Mouse (Mus musculus): ENCODE results near the gene Endou. TPM values are rescaled to one million over a fixed set of nuclear protein-coding genes. Genes with fewer than 3 reads are reported as not detected.
A peak's percentile ranks its signal among the peaks of the same experiment; 100 is the strongest.

Gene Endou
- polyA plus RNA-seq, 1 experiment from 2014 or later = 0.31 TPM

GRCm38 (mm10) chr15:97766594-97767279, 35.6 kb upstream of the Endou start:
- Histone ChIP-seq H3K4me2 (replicated peaks) (peak overlapping the region; percentile 81), H3K36me3 (no peaks in the 10 kb centered on the region), H3K9me3 (no peaks in the 10 kb centered on the region), H3K9ac (replicated peaks) (peak overlapping the region; percentile 53), H3K27ac (no peak overlapping the region; the same call in 1 of the 2 replicates), H3K4me3 (replicated peaks) (peak overlapping the region; percentile 45), H3K27me3 (peaks cover 78% of the 10 kb centered on the region), H3K4me1 (replicated peaks) (peaks cover 35% of the 10 kb centered on the region)
- WGBS = 3% methylated on average over 23 of the region's 23 CpGs
- 0 out of 2 replicates have a peak, but pooled peaks have one; percentile 7 for ATAC-seq

GRCm38 (mm10) chr15:97766194-97766593, 35.1 kb upstream of the Endou start:
- Histone ChIP-seq H3K4me1 (replicated peaks) (peaks cover 35% of the 10 kb centered on the region), H3K27ac (no peak overlapping the region; the same call in 1 of the 2 replicates), H3K36me3 (no peaks in the 10 kb centered on the region), H3K9me3 (no peaks in the 10 kb centered on the region), H3K4me2 (replicated peaks) (peak overlapping the region; percentile 81), H3K4me3 (replicated peaks) (peak overlapping the region; percentile 45), H3K9ac (replicated peaks) (peak overlapping the region; percentile 53), H3K27me3 (peaks cover 77% of the 10 kb centered on the region)
- 5% methylated on average over 8 of the region's 8 CpGs for WGBS
- peak; percentile 38 for ATAC-seq

GRCm38 (mm10) chr15:97765090-97765794, 34.1 kb upstream of the Endou start:
- Histone ChIP-seq H3K27ac (no peak overlapping the region), H3K9ac (replicated peaks) (no peak overlapping the region), H3K4me1 (replicated peaks) (peaks cover 35% of the 10 kb centered on the region), H3K27me3 (peaks cover 74% of the 10 kb centered on the region), H3K4me3 (replicated peaks) (no peak overlapping the region), H3K4me2 (replicated peaks) (peak overlapping the region; percentile 81), H3K9me3 (no peaks in the 10 kb centered on the region), H3K36me3 (no peaks in the 10 kb centered on the region)
- 33% methylated on average over 13 of the region's 13 CpGs for WGBS
- ATAC-seq = no peak

GRCm38 (mm10) chr15:97764532-97764931, 33.4 kb upstream of the Endou start:
- no peak overlapping the region for H3K9ac ChIP-seq (replicated peaks)
- no peak for ATAC-seq
- H3K4me1 ChIP-seq (replicated peaks) = peaks cover 35% of the 10 kb centered on the region
- H3K4me3 ChIP-seq (replicated peaks) = no peak overlapping the region
- no peaks in the 10 kb centered on the region for H3K9me3 ChIP-seq
- no peaks in the 10 kb centered on the region for H3K36me3 ChIP-seq
- peaks cover 72% of the 10 kb centered on the region for H3K27me3 ChIP-seq
- no peak overlapping the region for H3K27ac ChIP-seq
- H3K4me2 ChIP-seq (replicated peaks) = no peak overlapping the region
- 81% methylated on average over 2 of the region's 2 CpGs for WGBS

- WGBS = 67% methylated on average over 9 of the region's 9 CpGs
- Histone ChIP-seq H3K4me3 (replicated peaks) (no peak overlapping the region), H3K27me3 (peaks cover 61% of the 10 kb centered on the region), H3K36me3 (no peaks in the 10 kb centered on the region), H3K4me1 (replicated peaks) (peaks cover 32% of the 10 kb centered on the region), H3K27ac (no peak overlapping the region), H3K4me2 (replicated peaks) (no peak overlapping the region), H3K9me3 (no peaks in the 10 kb centered on the region), H3K9ac (replicated peaks) (no peak overlapping the region)
- no peak for ATAC-seq
Observed at GRCm38 (mm10) chr15:97763256-97764049, 32.3 kb upstream of the Endou start.

GRCm38 (mm10) chr15:97762733-97763132, 31.6 kb upstream of the Endou start:
- Histone ChIP-seq H3K27me3 (peaks cover 54% of the 10 kb centered on the region), H3K36me3 (no peaks in the 10 kb centered on the region), H3K9ac (replicated peaks) (no peak overlapping the region), H3K4me1 (replicated peaks) (peaks cover 25% of the 10 kb centered on the region), H3K4me3 (replicated peaks) (no peak overlapping the region), H3K4me2 (replicated peaks) (no peak overlapping the region), H3K9me3 (no peaks in the 10 kb centered on the region), H3K27ac (no peak overlapping the region)
- ATAC-seq = no peak
- 81% methylated on average over 9 of the region's 9 CpGs for WGBS

GRCm38 (mm10) chr15:97761438-97761837, 30.3 kb upstream of the Endou start:
- H3K9me3 ChIP-seq = no peaks in the 10 kb centered on the region
- H3K36me3 ChIP-seq = no peaks in the 10 kb centered on the region
- H3K4me1 ChIP-seq (replicated peaks) = peaks cover 12% of the 10 kb centered on the region
- H3K4me2 ChIP-seq (replicated peaks) = no peak overlapping the region
- no peak overlapping the region for H3K9ac ChIP-seq (replicated peaks)
- no peak overlapping the region for H3K27ac ChIP-seq
- peaks cover 41% of the 10 kb centered on the region for H3K27me3 ChIP-seq
- ATAC-seq = no peak
- WGBS = 43% methylated on average over 13 of the region's 13 CpGs
- H3K4me3 ChIP-seq (replicated peaks) = no peak overlapping the region

- H3K27ac ChIP-seq = no peak overlapping the region
- peaks cover 39% of the 10 kb centered on the region for H3K27me3 ChIP-seq
- no peak for ATAC-seq
- no peak overlapping the region for H3K4me2 ChIP-seq (replicated peaks)
- no peak overlapping the region for H3K9ac ChIP-seq (replicated peaks)
- H3K4me3 ChIP-seq (replicated peaks) = no peak overlapping the region
- no peaks in the 10 kb centered on the region for H3K36me3 ChIP-seq
- H3K9me3 ChIP-seq = no peaks in the 10 kb centered on the region
- 75% methylated on average over 5 of the region's 5 CpGs for WGBS
- H3K4me1 ChIP-seq (replicated peaks) = peaks cover 7% of the 10 kb centered on the region
Observed at GRCm38 (mm10) chr15:97760952-97761351, 29.8 kb upstream of the Endou start.

GRCm38 (mm10) chr15:97760006-97760405, 28.9 kb upstream of the Endou start:
- Histone ChIP-seq H3K4me3 (replicated peaks) (no peak overlapping the region), H3K9me3 (no peaks in the 10 kb centered on the region), H3K27me3 (peaks cover 31% of the 10 kb centered on the region), H3K4me1 (replicated peaks) (peaks cover 10% of the 10 kb centered on the region), H3K36me3 (no peaks in the 10 kb centered on the region), H3K9ac (replicated peaks) (no peak overlapping the region), H3K27ac (no peak overlapping the region), H3K4me2 (replicated peaks) (no peak overlapping the region)
- WGBS = 87% methylated on average over 9 of the region's 9 CpGs
- no peak for ATAC-seq

GRCm38 (mm10) chr15:97755361-97755760, 24.2 kb upstream of the Endou start:
- H3K4me3 ChIP-seq (replicated peaks) = no peak overlapping the region
- H3K27ac ChIP-seq = no peak overlapping the region
- H3K27me3 ChIP-seq = peaks cover 6% of the 10 kb centered on the region; the same call in 1 of the 2 replicates
- no peak overlapping the region for H3K9ac ChIP-seq (replicated peaks)
- no peaks in the 10 kb centered on the region for H3K9me3 ChIP-seq
- WGBS = 49% methylated on average over 8 of the region's 8 CpGs
- no peak overlapping the region for H3K4me2 ChIP-seq (replicated peaks)
- H3K36me3 ChIP-seq = no peaks in the 10 kb centered on the region
- peaks cover 25% of the 10 kb centered on the region for H3K4me1 ChIP-seq (replicated peaks)
- ATAC-seq = no peak

- Histone ChIP-seq H3K27ac (no peak overlapping the region), H3K9me3 (no peaks in the 10 kb centered on the region), H3K36me3 (no peaks in the 10 kb centered on the region), H3K4me3 (replicated peaks) (no peak overlapping the region), H3K9ac (replicated peaks) (no peak overlapping the region), H3K4me2 (replicated peaks) (no peak overlapping the region), H3K27me3 (no peaks in the 10 kb centered on the region), H3K4me1 (replicated peaks) (peaks cover 33% of the 10 kb centered on the region)
- 67% methylated on average over 6 of the region's 6 CpGs for WGBS
- no peak for ATAC-seq
Observed at GRCm38 (mm10) chr15:97754476-97754875, 23.3 kb upstream of the Endou start.

- Histone ChIP-seq H3K9me3 (no peaks in the 10 kb centered on the region), H3K4me2 (replicated peaks) (no peak overlapping the region), H3K9ac (replicated peaks) (no peak overlapping the region), H3K4me1 (replicated peaks) (peaks cover 41% of the 10 kb centered on the region), H3K36me3 (no peaks in the 10 kb centered on the region), H3K4me3 (replicated peaks) (no peak overlapping the region), H3K27me3 (no peaks in the 10 kb centered on the region), H3K27ac (no peak overlapping the region)
- WGBS = 95% methylated on average over 5 of the region's 5 CpGs
- ATAC-seq = no peak
Observed at GRCm38 (mm10) chr15:97752491-97752890, 21.4 kb upstream of the Endou start.

Measured in midbrain, embryonic 13.5 days (tissue).